Mouse (Mus musculus) cerebellum, postnatal 10 days (tissue): ENCODE data around the gene Zfp467.

Experiments used
- DNase-seq, 2 experiments: peaks; one replicate each; pipeline ENCODE4 v3.0.0; 2021; ENCODE audit warnings: mixed read lengths in 2 of 2

Gene Zfp467

GRCm38 (mm10) chr6:48409726-48410343, 35.8 kb downstream of the Zfp467 start:
- no peak for DNase-seq

DNA sequence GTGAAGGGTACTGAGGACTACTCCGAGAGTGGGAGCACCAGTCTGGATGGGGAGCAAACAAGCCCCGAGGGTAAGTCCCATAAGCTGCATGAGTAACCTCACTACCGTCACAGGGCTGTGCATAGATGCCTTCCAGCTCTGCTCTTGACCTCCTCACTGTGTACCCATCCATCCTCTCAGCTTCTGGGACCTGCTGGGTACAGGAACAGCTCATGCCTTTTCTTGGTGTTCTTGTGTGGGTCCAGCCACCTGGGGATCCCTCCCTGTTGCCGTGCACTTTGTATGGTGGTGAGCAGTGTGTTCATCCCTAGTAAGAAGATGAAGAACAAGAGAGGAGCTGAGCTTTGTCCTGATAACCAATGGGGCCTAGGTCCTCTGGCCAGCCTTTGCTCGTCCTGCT, 41.6 kb downstream of the Zfp467 start:
- no peak for DNase-seq

- DNase-seq: no peak
These were observed 45.7 kb downstream of the Zfp467 start for GRCm38 (mm10) chr6:48399906-48400305.

DNA sequence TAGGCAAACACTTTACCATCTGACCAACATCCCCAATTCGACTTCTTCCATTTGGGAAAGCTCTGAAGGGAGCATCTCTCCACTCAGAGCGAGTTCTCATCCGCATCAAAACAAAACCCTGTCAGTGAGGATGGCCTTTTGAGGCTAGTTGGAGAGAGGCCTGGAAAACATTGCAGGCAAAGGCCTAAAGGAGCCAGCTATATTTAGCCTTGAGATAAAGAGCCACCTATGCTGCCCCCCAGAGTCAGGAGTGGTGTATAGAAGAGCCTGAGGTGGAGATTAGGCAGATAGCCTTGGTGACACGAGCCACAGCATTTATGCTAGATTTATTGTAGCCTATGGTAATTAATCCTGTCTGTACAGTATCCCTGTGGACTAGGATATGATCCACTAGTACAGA, 48.3 kb downstream of the Zfp467 start:
- DNase-seq: peak; percentile 79 to 81

DNA sequence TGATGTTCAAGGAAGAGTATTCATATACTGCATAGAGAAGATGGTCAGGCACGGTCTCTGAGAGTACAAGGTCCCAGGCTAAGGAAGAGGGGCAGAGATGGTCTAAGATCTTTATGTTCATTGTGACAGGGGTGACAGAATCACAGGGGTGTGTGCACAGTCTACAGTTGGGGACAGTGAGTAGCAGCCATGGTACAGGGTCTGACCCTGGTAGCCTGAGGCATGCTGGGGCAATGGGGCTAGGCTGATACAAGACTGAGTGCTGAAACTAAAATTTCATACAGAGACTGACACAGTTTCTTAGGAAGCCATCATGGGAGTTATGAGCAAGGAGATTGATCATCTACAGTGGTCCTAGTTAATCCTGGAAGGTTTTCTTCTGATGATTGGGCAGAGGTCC, 48.9 kb downstream of the Zfp467 start:
- DNase-seq: peak in 1 of 2 experiments; percentile 35

GRCm38 (mm10) chr6:48396008-48396595, 49.5 kb downstream of the Zfp467 start:
- peak in 1 of 2 experiments; percentile 40 for DNase-seq

DNA sequence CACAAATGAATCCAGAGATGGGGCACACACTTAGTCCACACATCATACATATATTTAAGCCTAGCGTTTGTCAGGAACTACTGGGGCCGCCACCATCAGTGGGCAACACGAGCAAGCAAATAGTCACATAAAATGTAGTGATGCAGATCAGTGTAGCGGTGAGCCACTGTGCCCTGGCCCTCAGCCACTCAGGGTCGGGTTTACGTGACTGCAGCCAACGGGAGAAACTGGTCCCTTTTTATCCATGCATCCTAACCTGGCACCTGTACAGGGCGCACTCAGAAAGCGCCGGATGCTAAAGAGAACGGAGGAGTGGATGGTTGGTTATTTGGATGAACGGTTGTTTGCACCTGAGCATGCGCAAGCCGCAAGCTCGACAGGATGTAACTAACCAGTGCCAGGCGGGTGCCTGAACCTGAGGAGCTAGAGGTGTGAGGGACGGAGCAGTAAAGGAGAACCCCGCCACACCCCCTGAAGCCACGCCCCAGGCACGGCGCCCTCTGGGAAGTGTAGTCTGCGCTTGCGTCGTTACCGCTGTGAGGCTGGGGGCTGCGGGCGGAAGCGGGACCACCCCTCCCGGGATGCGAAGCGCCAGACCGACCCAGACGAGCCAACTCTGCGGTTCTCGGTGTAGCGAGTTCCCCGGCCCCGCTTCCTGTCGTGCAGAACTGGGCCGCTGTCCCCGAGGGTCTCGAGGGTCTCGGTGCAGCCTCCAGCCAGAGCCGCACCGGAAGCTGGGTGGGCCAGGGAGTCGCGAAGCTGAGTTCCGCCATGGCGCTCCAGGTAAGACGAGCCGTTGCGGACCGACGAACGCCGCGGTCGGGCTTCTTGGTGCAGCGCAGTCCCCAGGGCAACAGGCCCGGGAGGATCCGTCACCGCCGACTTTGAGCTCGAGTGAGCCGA, 50.3 kb downstream of the Zfp467 start, which contains the start of gene Krba1:
Gene Krba1, plus strand, starts transcription at position 482 of the 903 bp plus-strand sequence.
- peak; percentile 98 for DNase-seq

GRCm38 (mm10) chr6:48393811-48394210, 51.8 kb downstream of the Zfp467 start:
- DNase-seq: no peak

DNA sequence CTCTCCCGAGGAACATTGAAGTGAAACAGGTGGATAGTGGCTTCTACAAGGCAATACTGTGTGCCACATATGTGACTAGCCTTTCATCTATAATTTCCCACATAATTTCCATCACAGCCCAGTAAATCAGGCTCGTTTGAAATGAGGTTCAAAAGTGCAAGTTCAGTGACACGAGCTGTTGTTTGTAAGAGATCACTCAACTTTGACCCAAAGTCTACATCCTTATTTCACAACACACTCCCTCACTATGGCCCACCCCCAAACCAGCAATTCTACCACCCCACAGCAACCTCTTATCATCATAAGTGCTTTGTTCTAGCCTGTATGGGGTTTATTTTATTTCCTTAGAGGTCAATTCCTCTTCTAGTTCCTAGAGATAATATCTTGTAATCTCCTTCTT, 57.4 kb downstream of the Zfp467 start:
- no peak for DNase-seq
